Mouse (Mus musculus) lung, postnatal 0 days (tissue): Measurements from ENCODE around the gene Hecw1.

ENCODE experiments used
- CTCF ChIP-seq: IDR thresholded peaks from 2 replicates; pipeline ENCODE4 v1.5.1; 2016; ENCODE audit warnings: antibody characterized with exemption, mild to moderate bottlenecking
- EP300 ChIP-seq: IDR thresholded peaks from 2 replicates; pipeline ENCODE4 v1.6.1; 2016; ENCODE audit warnings: antibody characterized with exemption, mild to moderate bottlenecking, control low read depth

GRCm38 (mm10) chr13:14496954-14497353 lies 26.1 kb downstream of the Hecw1 start:
- TF ChIP-seq CTCF (no peak), EP300 (no peak)
